Mouse (Mus musculus) embryonic facial prominence, embryonic 11.5 days (tissue): Measurements from ENCODE around the gene Acap2. TPM values are rescaled to one million over a fixed set of nuclear protein-coding genes. Genes with fewer than 3 reads are reported as not detected.

Experiments used
- ATAC-seq: fragments of 200-750 bp; cut with Nextera tagmentation; replicated peaks from 2 replicates; pipeline ENCODE4 v1.8.0; 2017; ENCODE audit warnings: low read depth; ENCODE audit not compliant: insufficient number of reproducible peaks, low FRiP score, low TSS enrichment
- DNase-seq: peaks from one replicate; pipeline ENCODE4 v3.0.0-alpha.2; 2015; ENCODE audit warnings: low spot score
- H3K27ac ChIP-seq: fragments of 300-500 bp; sonication (generic); replicated peaks from 2 replicates; pipeline ENCODE4 v1.5.1; 2014; ENCODE audit warnings: mild to moderate bottlenecking, low read depth, low read length, control low read depth
- H3K27me3 ChIP-seq: fragments of 300-500 bp; sonication (generic); 2 replicates; pipeline ENCODE4 v1.6.1; 2014; ENCODE audit warnings: mild to moderate bottlenecking, low read length, moderate library complexity, mixed read lengths; ENCODE audit not compliant: control insufficient read depth, insufficient read depth
- H3K36me3 ChIP-seq: fragments of 300-500 bp; sonication (generic); replicated peaks from 2 replicates; pipeline ENCODE4 v1.6.1; 2014; ENCODE audit warnings: low read depth, mild to moderate bottlenecking, low read length, moderate library complexity, mixed read lengths; ENCODE audit not compliant: control insufficient read depth, insufficient read depth
- H3K4me1 ChIP-seq: fragments of 300-500 bp; sonication (generic); 2 replicates; pipeline ENCODE4 v1.6.1; 2014; ENCODE audit warnings: low read length, mixed read lengths; ENCODE audit not compliant: control insufficient read depth, insufficient read depth
- H3K4me2 ChIP-seq: fragments of 300-500 bp; sonication (generic); 2 replicates; pipeline ENCODE4 v1.6.1; 2014; ENCODE audit warnings: low read depth, mild to moderate bottlenecking, control low read depth, low read length, moderate library complexity
- H3K4me3 ChIP-seq: fragments of 300-500 bp; sonication (generic); 2 replicates; pipeline ENCODE4 v1.5.1; 2014; ENCODE audit warnings: low read depth, low read length, control low read depth
- H3K9ac ChIP-seq: fragments of 300-500 bp; sonication (generic); replicated peaks from 2 replicates; pipeline ENCODE4 v1.6.1; 2014; ENCODE audit warnings: mild to moderate bottlenecking, control low read depth, low read length
- H3K9me3 ChIP-seq: fragments of 300-500 bp; sonication (generic); replicated peaks from 2 replicates; pipeline ENCODE4 v1.6.1; 2016; ENCODE audit warnings: mild to moderate bottlenecking, low read length, inconsistent platforms, mixed read lengths; ENCODE audit not compliant: control insufficient read depth
- WGBS: fragments of 180-500 bp; shearing (Covaris S2); extraction: QIAGEN DNeasy Blood & Tissue Kit; methylation state at CpG from one replicate; pipeline ENCODE4 v1.1.7; 2014; 5-methylcytosine and 5-hydroxymethylcytosine counted together
- polyA plus RNA-seq: library from polyadenylated mRNA; unstranded; fragments of >200 nt; fragmentation: Nextera tagmentation; extraction: Ambion mirVana; gene quantifications from 2 replicates; pipeline ENCODE4 v1.2.1, GENCODE M21; 2014

The Acap2 gene
- polyA plus RNA-seq, 1 experiment from 2014 or later, result 25.4 TPM

GRCm38 (mm10) chr16:31189291-31189690 is 11.8 kb downstream of the Acap2 start:
- Histone ChIP-seq H3K27ac (no peak overlapping the region), H3K9ac (no peak overlapping the region), H3K27me3 (no peaks in the 10 kb centered on the region), H3K9me3 (no peaks in the 10 kb centered on the region), H3K4me3 (no peak overlapping the region), H3K4me1 (no peaks in the 10 kb centered on the region), H3K4me2 (no peak overlapping the region), H3K36me3 (no peaks in the 10 kb centered on the region)
- ATAC-seq (no peak), DNase-seq (no peak)
- WGBS, result 92% methylated on average over 5 of the region's 5 CpGs

GRCm38 (mm10) chr16:31188799-31189198 is 12.2 kb downstream of the Acap2 start:
- no peak overlapping the region for H3K4me3 ChIP-seq
- DNase-seq, result no peak
- H3K9ac ChIP-seq, result no peak overlapping the region
- no peaks in the 10 kb centered on the region for H3K9me3 ChIP-seq
- ATAC-seq, result no peak
- H3K27me3 ChIP-seq, result no peaks in the 10 kb centered on the region
- no peak overlapping the region for H3K27ac ChIP-seq
- 77% methylated on average over 2 of the region's 2 CpGs for WGBS
- H3K4me1 ChIP-seq, result no peaks in the 10 kb centered on the region
- no peaks in the 10 kb centered on the region for H3K36me3 ChIP-seq
- H3K4me2 ChIP-seq, result no peak overlapping the region

- no peak for DNase-seq
- no peaks in the 10 kb centered on the region for H3K9me3 ChIP-seq
- no peak for ATAC-seq
- H3K9ac ChIP-seq, result no peak overlapping the region
- no peaks in the 10 kb centered on the region for H3K4me1 ChIP-seq
- 77% methylated on average over 6 of the region's 6 CpGs for WGBS
- no peak overlapping the region for H3K4me3 ChIP-seq
- no peak overlapping the region for H3K27ac ChIP-seq
- no peaks in the 10 kb centered on the region for H3K27me3 ChIP-seq
- H3K4me2 ChIP-seq, result no peak overlapping the region
- H3K36me3 ChIP-seq, result no peaks in the 10 kb centered on the region
These were observed 12.8 kb downstream of the Acap2 start for GRCm38 (mm10) chr16:31188270-31188669.

- H3K36me3 ChIP-seq, result no peaks in the 10 kb centered on the region
- no peak for DNase-seq
- no peak overlapping the region for H3K4me2 ChIP-seq
- H3K9ac ChIP-seq, result no peak overlapping the region
- H3K4me3 ChIP-seq, result no peak overlapping the region
- no peaks in the 10 kb centered on the region for H3K27me3 ChIP-seq
- H3K9me3 ChIP-seq, result no peaks in the 10 kb centered on the region
- WGBS, result 74% methylated on average over 1 of the region's 1 CpGs
- H3K27ac ChIP-seq, result no peak overlapping the region
- 0 out of 2 replicates have a peak, but pooled peaks have one; percentile 39 for ATAC-seq
- H3K4me1 ChIP-seq, result no peaks in the 10 kb centered on the region
These were observed 13.9 kb downstream of the Acap2 start for GRCm38 (mm10) chr16:31187192-31187591.

- no peaks in the 10 kb centered on the region for H3K9me3 ChIP-seq
- no peak for ATAC-seq
- H3K9ac ChIP-seq, result no peak overlapping the region
- H3K36me3 ChIP-seq, result no peaks in the 10 kb centered on the region
- no peak overlapping the region for H3K4me2 ChIP-seq
- H3K4me3 ChIP-seq, result no peak overlapping the region
- 89% methylated on average over 2 of the region's 2 CpGs for WGBS
- H3K27me3 ChIP-seq, result no peaks in the 10 kb centered on the region
- DNase-seq, result no peak
- no peaks in the 10 kb centered on the region for H3K4me1 ChIP-seq
- H3K27ac ChIP-seq, result no peak overlapping the region
These were observed 15.3 kb downstream of the Acap2 start for GRCm38 (mm10) chr16:31185757-31186156.

GRCm38 (mm10) chr16:31184727-31185126 is 16.3 kb downstream of the Acap2 start:
- ATAC-seq (no peak), DNase-seq (no peak)
- Histone ChIP-seq H3K4me1 (no peaks in the 10 kb centered on the region), H3K36me3 (no peaks in the 10 kb centered on the region), H3K4me3 (no peak overlapping the region), H3K27ac (no peak overlapping the region), H3K9me3 (no peaks in the 10 kb centered on the region), H3K9ac (no peak overlapping the region), H3K4me2 (no peak overlapping the region), H3K27me3 (no peaks in the 10 kb centered on the region)
- 59% methylated on average over 4 of the region's 4 CpGs for WGBS

- no peak overlapping the region for H3K4me2 ChIP-seq
- no peaks in the 10 kb centered on the region for H3K9me3 ChIP-seq
- H3K4me3 ChIP-seq, result no peak overlapping the region
- H3K9ac ChIP-seq, result no peak overlapping the region
- H3K36me3 ChIP-seq, result no peaks in the 10 kb centered on the region
- 79% methylated on average over 9 of the region's 9 CpGs for WGBS
- H3K4me1 ChIP-seq, result no peaks in the 10 kb centered on the region
- H3K27me3 ChIP-seq, result no peaks in the 10 kb centered on the region
- ATAC-seq (no peak), DNase-seq (no peak)
- H3K27ac ChIP-seq, result no peak overlapping the region
These were observed 18.5 kb downstream of the Acap2 start for GRCm38 (mm10) chr16:31182576-31182975.

GRCm38 (mm10) chr16:31180843-31181242 is 20.2 kb downstream of the Acap2 start:
- no peaks in the 10 kb centered on the region for H3K36me3 ChIP-seq
- DNase-seq (no peak), ATAC-seq (no peak)
- no peaks in the 10 kb centered on the region for H3K27me3 ChIP-seq
- WGBS, result 81% methylated on average over 8 of the region's 8 CpGs
- H3K4me1 ChIP-seq, result no peaks in the 10 kb centered on the region
- H3K9me3 ChIP-seq, result no peaks in the 10 kb centered on the region
- H3K9ac ChIP-seq, result no peak overlapping the region
- no peak overlapping the region for H3K27ac ChIP-seq
- H3K4me3 ChIP-seq, result no peak overlapping the region
- H3K4me2 ChIP-seq, result no peak overlapping the region
